Mouse (Mus musculus) thymus, adult 2 months (tissue): ENCODE results near the gene Clca1. TPM values are rescaled to one million over a fixed set of nuclear protein-coding genes. Genes with fewer than 3 reads are reported as not detected.

Experiments used
- DNase-seq: peaks from one replicate; pipeline ENCODE4 v3.0.0; 2021
- H3K27ac ChIP-seq: fragments of 200-500 bp; 2 replicates; pipeline ENCODE4 v1.5.1; 2012; ENCODE audit warnings: low read length, control low read depth; ENCODE audit not compliant: control insufficient read depth, insufficient read depth
- H3K27me3 ChIP-seq: fragments of 200-500 bp; 2 replicates; pipeline ENCODE4 v1.6.1; 2012; ENCODE audit warnings: mild to moderate bottlenecking, low read length, moderate library complexity, mixed read lengths; ENCODE audit not compliant: control insufficient read depth, insufficient read depth
- H3K36me3 ChIP-seq: fragments of 200-500 bp; 2 replicates; pipeline ENCODE4 v1.6.1; 2012; ENCODE audit warnings: mild to moderate bottlenecking, low read length, moderate library complexity; ENCODE audit not compliant: control insufficient read depth, insufficient read depth
- H3K4me1 ChIP-seq: fragments of 200-500 bp; replicated peaks from 2 replicates; pipeline ENCODE4 v1.6.1; 2012; ENCODE audit warnings: low read length; ENCODE audit not compliant: control insufficient read depth, insufficient read depth
- H3K4me3 ChIP-seq: fragments of 200-500 bp; 2 replicates; pipeline ENCODE4 v1.5.1; 2012; ENCODE audit warnings: mild to moderate bottlenecking, low read length, control low read depth, moderate library complexity; ENCODE audit not compliant: control insufficient read depth, insufficient read depth
- CTCF ChIP-seq: fragments of 200-500 bp; IDR thresholded peaks from 2 replicates; pipeline ENCODE4 v1.5.1; 2012; ENCODE audit warnings: mild to moderate bottlenecking, control low read depth, low read length, moderate library complexity, borderline replicate concordance; ENCODE audit not compliant: control insufficient read depth, poor library complexity, insufficient read depth; ENCODE audit errors: extremely low read depth
- POLR2A ChIP-seq: fragments of 200-500 bp; IDR thresholded peaks from 2 replicates; pipeline ENCODE4 v1.6.1; 2012; ENCODE audit warnings: mild to moderate bottlenecking, low read length, control low read depth, moderate library complexity; ENCODE audit not compliant: control insufficient read depth, poor library complexity, insufficient read depth; ENCODE audit errors: extremely low read depth
- whole genome bisulfite sequencing: fragments of 180-500 bp; shearing (Covaris S2); methylation state at CpG from one replicate; pipeline ENCODE4 v1.1.7; 2018; 5-methylcytosine and 5-hydroxymethylcytosine counted together
- polyA plus RNA-seq: library from polyadenylated mRNA; depleted of rRNA; stranded (reverse); fragments of >200 nt; gene quantifications from 2 replicates; pipeline ENCODE4 v1.2.3, GENCODE M21; 2012; rRNA removed

Clca1 gene
- polyA plus RNA-seq, 1 experiment, result 0.47 TPM

- WGBS, result 85% methylated on average over 1 of the region's 1 CpGs
- no peak overlapping the region for H3K4me3 ChIP-seq
- DNase-seq, result no peak
- no peaks in the 10 kb centered on the region for H3K4me1 ChIP-seq
- H3K27ac ChIP-seq, result no peak overlapping the region
- no peaks in the 10 kb centered on the region for H3K36me3 ChIP-seq
- H3K27me3 ChIP-seq, result no peaks in the 10 kb centered on the region
- no peak for TF ChIP-seq CTCF
Observed at GRCm38 (mm10) chr3:144969755-144970154, 62.8 kb downstream of the Clca1 start.

DNA sequence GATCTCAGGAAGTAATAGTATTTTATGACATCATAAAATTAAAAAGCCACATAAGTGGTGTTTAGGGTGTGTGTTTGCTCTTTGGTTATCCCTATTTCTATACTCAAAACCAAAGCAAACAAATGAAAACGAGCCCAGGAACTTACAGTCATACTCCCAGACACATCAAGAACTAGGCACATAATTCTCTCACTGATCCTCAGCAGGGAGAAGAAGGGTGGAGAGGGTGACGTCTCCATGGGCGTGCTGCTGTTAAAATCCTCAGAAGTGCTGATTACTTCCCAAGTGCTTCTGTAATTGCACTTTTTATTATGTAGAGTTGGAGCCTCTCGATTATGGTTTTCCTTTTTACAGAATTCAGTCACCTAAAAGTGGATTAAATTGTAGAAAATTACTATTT lies 66.5 kb downstream of the Clca1 start:
- Histone ChIP-seq H3K36me3 (no peaks in the 10 kb centered on the region), H3K27ac (no peak overlapping the region), H3K27me3 (no peaks in the 10 kb centered on the region), H3K4me1 (no peaks in the 10 kb centered on the region), H3K4me3 (no peak overlapping the region)
- TF ChIP-seq CTCF (no peak), POLR2A (no peak)
- 72% methylated on average over 4 of the region's 4 CpGs for WGBS
- no peak for DNase-seq

Other genes with a start within 250 kb of the Clca1 start
- gene Clca3a2, start 213.3 kb downstream of the Clca1 start, polyA plus RNA-seq, result 9.1 and 10.1 TPM in 2 replicates
- gene Clca3b, start 183.4 kb downstream of the Clca1 start, polyA plus RNA-seq, result 0.40 and 0.51 TPM in 2 replicates
- gene Clca4b, start 100.2 kb downstream of the Clca1 start, polyA plus RNA-seq, result 0.08 and 0.12 TPM in 2 replicates
- gene Clca4a, start 57.7 kb downstream of the Clca1 start, polyA plus RNA-seq, result 0.03 and 0.05 TPM in 2 replicates
- gene Clca2, start 66.7 kb upstream of the Clca1 start, polyA plus RNA-seq, result 0.51 and 2.0 TPM in 2 replicates
- gene Odf2l, start 85.8 kb upstream of the Clca1 start, polyA plus RNA-seq, result 4.3 and 4.5 TPM in 2 replicates